Mouse (Mus musculus) heart, embryonic 16.5 days (tissue): ENCODE measurements at regions not wholly inside any gene's neighbourhood (a gene's known extent, or its start where the extent isn't known, plus 50 kb on each side); places are given as distances from the start of the nearest gene placed in this dataset.
A peak's percentile ranks its signal among the peaks of the same experiment; 100 is the strongest.
"Not testable (repeated sequence)": the region's sequence is repeated elsewhere in the genome, so short reads cannot be mapped to it uniquely, and the experiment has no call there.

ENCODE experiments used
- ATAC-seq: fragments of 200-750 bp; cut with Nextera tagmentation; replicated peaks from 2 replicates; pipeline ENCODE4 v1.8.0; 2017; ENCODE audit warnings: moderate number of reproducible peaks; ENCODE audit not compliant: insufficient read depth, low FRiP score; ENCODE audit errors: extremely low read depth
- H3K27ac ChIP-seq: fragments of 300-500 bp; sonication (generic); 2 replicates; pipeline ENCODE4 v1.5.1; 2014; ENCODE audit warnings: mild to moderate bottlenecking, low read length, control low read depth, moderate library complexity
- H3K27me3 ChIP-seq: fragments of 300-500 bp; sonication (generic); 2 replicates; pipeline ENCODE4 v1.6.1; 2014; ENCODE audit warnings: low read length, mixed read lengths; ENCODE audit not compliant: control insufficient read depth, insufficient read depth
- H3K36me3 ChIP-seq: fragments of 300-500 bp; sonication (generic); 2 replicates; pipeline ENCODE4 v1.6.1; 2014; ENCODE audit not compliant: control insufficient read depth, insufficient read depth
- H3K4me1 ChIP-seq: fragments of 300-500 bp; sonication (generic); 2 replicates; pipeline ENCODE4 v1.6.1; 2014; ENCODE audit warnings: low read length, mixed read lengths; ENCODE audit not compliant: control insufficient read depth, insufficient read depth
- H3K4me2 ChIP-seq: fragments of 300-500 bp; sonication (generic); 2 replicates; pipeline ENCODE4 v1.6.1; 2014; ENCODE audit warnings: low read depth, mild to moderate bottlenecking, control low read depth, low read length
- H3K4me3 ChIP-seq: fragments of 300-500 bp; sonication (generic); 2 replicates; pipeline ENCODE4 v1.5.1; 2014; ENCODE audit warnings: mild to moderate bottlenecking, control low read depth, low read length
- H3K9ac ChIP-seq: fragments of 300-500 bp; sonication (generic); 2 replicates; pipeline ENCODE4 v1.6.1; 2014; ENCODE audit warnings: low read length, control low read depth
- H3K9me3 ChIP-seq: fragments of 300-500 bp; sonication (generic); replicated peaks from 2 replicates; pipeline ENCODE4 v1.6.1; 2016; ENCODE audit warnings: low read length; ENCODE audit not compliant: control insufficient read depth
- WGBS: fragments of 180-500 bp; shearing (Covaris S2); extraction: QIAGEN DNeasy Blood & Tissue Kit; methylation state at CpG from one replicate; pipeline ENCODE4 v1.1.7; 2014; 5-methylcytosine and 5-hydroxymethylcytosine counted together

GRCm38 (mm10) chr5:118480000-118480399, 80.5 kb upstream of the Med13l start:
- no peaks in the 10 kb centered on the region for H3K36me3 ChIP-seq
- no peak for ATAC-seq
- H3K27ac ChIP-seq: no peak overlapping the region
- no peak overlapping the region for H3K4me3 ChIP-seq
- no peak overlapping the region for H3K9ac ChIP-seq
- H3K4me2 ChIP-seq: no peak overlapping the region
- H3K9me3 ChIP-seq: no peaks in the 10 kb centered on the region
- peaks cover 36% of the 10 kb centered on the region for H3K4me1 ChIP-seq
- WGBS: 46% methylated on average over 5 of the region's 5 CpGs
- H3K27me3 ChIP-seq: no peaks in the 10 kb centered on the region

GRCm38 (mm10) chr5:118480965-118481793, 79.3 kb upstream of the Med13l start:
- H3K4me3 ChIP-seq: no peak overlapping the region
- H3K9ac ChIP-seq: no peak overlapping the region
- H3K4me1 ChIP-seq: peaks cover 32% of the 10 kb centered on the region
- no peak overlapping the region for H3K27ac ChIP-seq
- H3K4me2 ChIP-seq: no peak overlapping the region
- no peaks in the 10 kb centered on the region for H3K27me3 ChIP-seq
- no peak for ATAC-seq
- H3K36me3 ChIP-seq: no peaks in the 10 kb centered on the region
- 73% methylated on average over 10 of the region's 10 CpGs for WGBS
- H3K9me3 ChIP-seq: no peaks in the 10 kb centered on the region

GRCm38 (mm10) chr5:118481794-118482049, 78.8 kb upstream of the Med13l start:
- peaks cover 26% of the 10 kb centered on the region for H3K4me1 ChIP-seq
- no peak overlapping the region for H3K9ac ChIP-seq
- no peak overlapping the region for H3K4me3 ChIP-seq
- no peak overlapping the region for H3K4me2 ChIP-seq
- H3K27me3 ChIP-seq: no peaks in the 10 kb centered on the region
- H3K36me3 ChIP-seq: no peaks in the 10 kb centered on the region
- no peak overlapping the region for H3K27ac ChIP-seq
- H3K9me3 ChIP-seq: no peaks in the 10 kb centered on the region
- no peak for ATAC-seq

GRCm38 (mm10) chr5:118482598-118482997, 77.9 kb upstream of the Med13l start:
- Histone ChIP-seq H3K27ac (no peak overlapping the region), H3K27me3 (no peaks in the 10 kb centered on the region), H3K36me3 (no peaks in the 10 kb centered on the region), H3K4me1 (peaks cover 20% of the 10 kb centered on the region), H3K4me3 (no peak overlapping the region), H3K4me2 (no peak overlapping the region), H3K9me3 (no peaks in the 10 kb centered on the region), H3K9ac (no peak overlapping the region)
- 46% methylated on average over 7 of the region's 7 CpGs for WGBS
- no peak for ATAC-seq

- H3K9ac ChIP-seq: no peak overlapping the region
- no peaks in the 10 kb centered on the region for H3K36me3 ChIP-seq
- H3K27ac ChIP-seq: no peak overlapping the region
- no peaks in the 10 kb centered on the region for H3K9me3 ChIP-seq
- ATAC-seq: no peak
- no peaks in the 10 kb centered on the region for H3K27me3 ChIP-seq
- 10% methylated on average over 7 of the region's 7 CpGs for WGBS
- no peak overlapping the region for H3K4me3 ChIP-seq
- H3K4me2 ChIP-seq: peak overlapping the region; percentile 39; the same call in 1 of the 2 replicates
- peaks cover 16% of the 10 kb centered on the region for H3K4me1 ChIP-seq
Measured at GRCm38 (mm10) chr5:118483001-118483400, 77.5 kb upstream of the Med13l start.

GRCm38 (mm10) chr5:118483532-118483931, 76.9 kb upstream of the Med13l start:
- no peak overlapping the region for H3K4me3 ChIP-seq
- no peaks in the 10 kb centered on the region for H3K9me3 ChIP-seq
- peak overlapping the region; percentile 39 for H3K4me2 ChIP-seq
- ATAC-seq: no peak
- no peaks in the 10 kb centered on the region for H3K27me3 ChIP-seq
- H3K27ac ChIP-seq: no peak overlapping the region
- H3K9ac ChIP-seq: no peak overlapping the region
- 7% methylated on average over 8 of the region's 8 CpGs for WGBS
- H3K4me1 ChIP-seq: peaks cover 12% of the 10 kb centered on the region
- H3K36me3 ChIP-seq: no peaks in the 10 kb centered on the region

- Histone ChIP-seq H3K4me2 (no peak overlapping the region), H3K9ac (no peak overlapping the region), H3K9me3 (no peaks in the 10 kb centered on the region), H3K36me3 (no peaks in the 10 kb centered on the region), H3K27me3 (no peaks in the 10 kb centered on the region), H3K4me3 (no peak overlapping the region), H3K27ac (no peak overlapping the region), H3K4me1 (peaks cover 11% of the 10 kb centered on the region)
- 89% methylated on average over 8 of the region's 8 CpGs for WGBS
- ATAC-seq: no peak
Measured at GRCm38 (mm10) chr5:118485191-118485590, 75.3 kb upstream of the Med13l start.

GRCm38 (mm10) chr5:118492522-118492921, 68.0 kb upstream of the Med13l start:
- not testable (repeated sequence) for ATAC-seq, H3K4me1 ChIP-seq, H3K4me2 ChIP-seq, H3K27me3 ChIP-seq, H3K36me3 ChIP-seq, H3K9ac ChIP-seq, H3K9me3 ChIP-seq, H3K27ac ChIP-seq, H3K4me3 ChIP-seq
- 83% methylated on average over 2 of the region's 2 CpGs for WGBS

GRCm38 (mm10) chr5:118494649-118495477, 65.6 kb upstream of the Med13l start:
- no peak for ATAC-seq
- Histone ChIP-seq H3K9ac (no peak overlapping the region), H3K27me3 (no peaks in the 10 kb centered on the region), H3K27ac (no peak overlapping the region), H3K4me1 (peaks cover 5% of the 10 kb centered on the region; the same call in 1 of the 2 replicates), H3K4me2 (no peak overlapping the region), H3K9me3 (no peaks in the 10 kb centered on the region), H3K36me3 (no peaks in the 10 kb centered on the region), H3K4me3 (no peak overlapping the region)
- 56% methylated on average over 7 of the region's 7 CpGs for WGBS
